Mouse (Mus musculus): ENCODE results near the gene Nr1h3. TPM values are rescaled to one million over a fixed set of nuclear protein-coding genes. Genes with fewer than 3 reads are reported as not detected.

Nr1h3 gene
- polyA plus RNA-seq, 1 experiment from 2014 or later, result 2.6 TPM

GRCm38 (mm10) chr2:91194624-91195332 lies 7.9 kb downstream of the Nr1h3 start:
- Histone ChIP-seq H3K27ac (replicated peaks; ENCODE audit: low read depth, low read length) (no peak overlapping the region), H3K4me1 (ENCODE audit: control insufficient read depth, insufficient read depth, low read length) (peaks cover 6% of the 10 kb centered on the region), H3K9me3 (ENCODE audit: control insufficient read depth, low read length) (no peaks in the 10 kb centered on the region), H3K4me2 (ENCODE audit: low read length) (peak overlapping the region; percentile 53), H3K4me3 (replicated peaks; ENCODE audit: low read depth, low read length) (0 out of 2 replicates have a peak overlapping the region, but pooled peaks have one; percentile 17), H3K9ac (replicated peaks; ENCODE audit: low read length) (peak overlapping the region; percentile 34), H3K36me3 (ENCODE audit: control insufficient read depth, insufficient read depth, low read length) (no peaks in the 10 kb centered on the region), H3K27me3 (ENCODE audit: control insufficient read depth, insufficient read depth, low read length) (no peaks in the 10 kb centered on the region)
- peak; percentile 76 for DNase-seq
- under 1% methylated on average over 27 of the region's 27 CpGs for WGBS
- ATAC-seq (ENCODE audit: low FRiP score, low TSS enrichment), result peak; percentile 78

GRCm38 (mm10) chr2:91190501-91190900 lies 12.1 kb downstream of the Nr1h3 start:
- H3K4me2 ChIP-seq (ENCODE audit: low read length), result no peak overlapping the region
- WGBS, result 92% methylated on average over 16 of the region's 16 CpGs
- ATAC-seq (ENCODE audit: low FRiP score, low TSS enrichment) (no peak), DNase-seq (no peak)
- H3K27ac ChIP-seq (replicated peaks; ENCODE audit: low read depth, low read length), result no peak overlapping the region
- no peaks in the 10 kb centered on the region for H3K9me3 ChIP-seq (ENCODE audit: control insufficient read depth, low read length)
- no peaks in the 10 kb centered on the region for H3K36me3 ChIP-seq (ENCODE audit: control insufficient read depth, insufficient read depth, low read length)
- no peak overlapping the region for H3K4me3 ChIP-seq (replicated peaks; ENCODE audit: low read depth, low read length)
- peaks cover 6% of the 10 kb centered on the region for H3K4me1 ChIP-seq (ENCODE audit: control insufficient read depth, insufficient read depth, low read length)
- H3K9ac ChIP-seq (replicated peaks; ENCODE audit: low read length), result no peak overlapping the region
- H3K27me3 ChIP-seq (ENCODE audit: control insufficient read depth, insufficient read depth, low read length), result no peaks in the 10 kb centered on the region

GRCm38 (mm10) chr2:91187431-91187830 lies 15.2 kb downstream of the Nr1h3 start:
- Histone ChIP-seq H3K9ac (replicated peaks; ENCODE audit: low read length) (no peak overlapping the region), H3K9me3 (ENCODE audit: control insufficient read depth, low read length) (no peaks in the 10 kb centered on the region), H3K36me3 (ENCODE audit: control insufficient read depth, insufficient read depth, low read length) (no peaks in the 10 kb centered on the region), H3K4me1 (ENCODE audit: control insufficient read depth, insufficient read depth, low read length) (no peaks in the 10 kb centered on the region), H3K27ac (replicated peaks; ENCODE audit: low read depth, low read length) (no peak overlapping the region), H3K4me3 (replicated peaks; ENCODE audit: low read depth, low read length) (no peak overlapping the region), H3K4me2 (ENCODE audit: low read length) (no peak overlapping the region), H3K27me3 (ENCODE audit: control insufficient read depth, insufficient read depth, low read length) (no peaks in the 10 kb centered on the region)
- 84% methylated on average over 4 of the region's 4 CpGs for WGBS
- no peak for DNase-seq
- no peak for ATAC-seq (ENCODE audit: low FRiP score, low TSS enrichment)

DNA sequence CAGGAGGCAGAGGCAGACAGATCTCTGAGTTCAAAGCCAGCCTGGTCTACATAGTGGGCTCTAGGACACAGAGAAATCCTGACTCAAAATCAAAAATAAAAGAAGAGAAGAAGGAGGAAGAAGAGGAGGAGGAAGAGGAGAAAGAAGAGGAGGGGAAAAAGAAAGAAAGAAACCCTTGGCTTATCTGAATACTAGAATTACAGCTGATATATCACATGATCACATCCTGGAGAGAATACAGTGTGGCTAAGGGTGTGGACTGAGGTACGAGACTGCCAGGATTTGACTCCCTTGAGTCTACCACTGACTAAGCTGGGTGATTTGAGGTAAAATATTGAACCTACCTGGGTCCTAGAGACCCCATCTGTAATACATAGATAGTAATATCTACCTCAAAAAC lies 16.4 kb downstream of the Nr1h3 start:
- Histone ChIP-seq H3K9ac (replicated peaks; ENCODE audit: low read length) (no peak overlapping the region), H3K4me2 (ENCODE audit: low read length) (no peak overlapping the region), H3K9me3 (ENCODE audit: control insufficient read depth, low read length) (no peaks in the 10 kb centered on the region), H3K4me1 (ENCODE audit: control insufficient read depth, insufficient read depth, low read length) (peaks cover 8% of the 10 kb centered on the region), H3K27ac (replicated peaks; ENCODE audit: low read depth, low read length) (no peak overlapping the region), H3K36me3 (ENCODE audit: control insufficient read depth, insufficient read depth, low read length) (no peaks in the 10 kb centered on the region), H3K27me3 (ENCODE audit: control insufficient read depth, insufficient read depth, low read length) (no peaks in the 10 kb centered on the region), H3K4me3 (replicated peaks; ENCODE audit: low read depth, low read length) (no peak overlapping the region)
- ATAC-seq (ENCODE audit: low FRiP score, low TSS enrichment) (no peak), DNase-seq (no peak)
- 86% methylated on average over 1 of the region's 1 CpGs for WGBS

DNA sequence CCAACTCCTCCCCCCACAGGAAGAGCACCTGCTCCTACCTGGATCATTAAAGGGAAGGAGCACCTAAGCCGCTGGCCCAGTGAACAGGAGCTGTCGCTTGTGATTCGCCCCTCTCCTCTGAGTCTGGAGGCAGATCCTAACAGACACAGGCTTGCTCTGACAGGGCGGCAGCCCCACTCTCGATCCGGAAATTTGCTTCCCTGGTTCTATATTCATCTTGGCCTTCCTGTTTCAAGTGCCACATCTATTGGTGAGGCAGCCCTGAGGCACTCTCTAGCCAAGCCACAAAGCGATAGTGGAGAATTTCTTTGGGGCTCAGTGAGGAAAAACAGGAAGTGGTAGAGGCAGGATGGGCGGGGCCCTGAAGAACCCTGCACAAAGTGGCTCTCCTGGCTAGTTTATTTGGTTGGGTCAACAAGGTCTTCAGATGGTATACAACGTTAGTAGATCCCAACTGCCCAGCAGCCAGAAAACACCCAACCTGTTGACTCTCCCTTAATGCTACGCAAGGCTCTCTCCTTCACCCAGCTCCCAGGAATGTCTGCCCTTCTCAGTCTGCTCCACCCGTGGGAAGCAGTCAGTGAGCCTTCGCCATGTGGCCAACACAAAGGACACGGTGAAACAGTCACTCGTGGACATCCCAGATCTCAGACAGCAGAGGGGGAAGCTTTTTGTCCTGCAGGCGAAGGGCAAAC lies 18.8 kb downstream of the Nr1h3 start, which contains the start of gene Madd:
TSS of gene Madd (minus strand) at position 127 of the 695 bp plus-strand sequence.
- Histone ChIP-seq H3K27ac (replicated peaks; ENCODE audit: low read depth, low read length) (peak within 1 kb of the TSS; percentile 93), H3K4me2 (ENCODE audit: low read length) (peak within 1 kb of the TSS; percentile 74), H3K4me1 (ENCODE audit: control insufficient read depth, insufficient read depth, low read length) (peaks cover 23% of the 10 kb centered on the region), H3K4me3 (replicated peaks; ENCODE audit: low read depth, low read length) (peak within 1 kb of the TSS; percentile 87), H3K9ac (replicated peaks; ENCODE audit: low read length) (peak within 1 kb of the TSS; percentile 84), H3K9me3 (ENCODE audit: control insufficient read depth, low read length) (no peaks in the 10 kb centered on the region), H3K27me3 (ENCODE audit: control insufficient read depth, insufficient read depth, low read length) (no peaks in the 10 kb centered on the region), H3K36me3 (ENCODE audit: control insufficient read depth, insufficient read depth, low read length) (peaks cover 4% of the 10 kb centered on the region; the same call in 1 of the 2 replicates)
- DNase-seq (no peak), ATAC-seq (ENCODE audit: low FRiP score, low TSS enrichment) (peak; percentile 12; the same call in 1 of the 2 replicates)
- WGBS, result 71% methylated on average over 15 of the region's 15 CpGs

GRCm38 (mm10) chr2:91183148-91183513 lies 19.5 kb downstream of the Nr1h3 start:
- Histone ChIP-seq H3K4me3 (replicated peaks; ENCODE audit: low read depth, low read length) (peak overlapping the region; percentile 87), H3K27ac (replicated peaks; ENCODE audit: low read depth, low read length) (peak overlapping the region; percentile 93), H3K36me3 (ENCODE audit: control insufficient read depth, insufficient read depth, low read length) (peaks cover 9% of the 10 kb centered on the region), H3K27me3 (ENCODE audit: control insufficient read depth, insufficient read depth, low read length) (no peaks in the 10 kb centered on the region), H3K9ac (replicated peaks; ENCODE audit: low read length) (peak overlapping the region; percentile 84), H3K4me2 (ENCODE audit: low read length) (peak overlapping the region; percentile 74), H3K9me3 (ENCODE audit: control insufficient read depth, low read length) (no peaks in the 10 kb centered on the region), H3K4me1 (ENCODE audit: control insufficient read depth, insufficient read depth, low read length) (peaks cover 23% of the 10 kb centered on the region)
- WGBS, result 1% methylated on average over 9 of the region's 9 CpGs
- ATAC-seq (ENCODE audit: low FRiP score, low TSS enrichment), result peak; percentile 96
- peak; percentile 98 for DNase-seq

GRCm38 (mm10) chr2:91182405-91183147 lies 20.1 kb downstream of the Nr1h3 start:
- H3K36me3 ChIP-seq (ENCODE audit: control insufficient read depth, insufficient read depth, low read length), result peaks cover 14% of the 10 kb centered on the region
- H3K27ac ChIP-seq (replicated peaks; ENCODE audit: low read depth, low read length), result peak overlapping the region; percentile 93
- under 1% methylated on average over 77 of the region's 81 CpGs for WGBS
- no peaks in the 10 kb centered on the region for H3K9me3 ChIP-seq (ENCODE audit: control insufficient read depth, low read length)
- peaks cover 23% of the 10 kb centered on the region for H3K4me1 ChIP-seq (ENCODE audit: control insufficient read depth, insufficient read depth, low read length)
- DNase-seq (peak; percentile 94), ATAC-seq (ENCODE audit: low FRiP score, low TSS enrichment) (peak; percentile 95)
- peak overlapping the region; percentile 87 for H3K4me3 ChIP-seq (replicated peaks; ENCODE audit: low read depth, low read length)
- peak overlapping the region; percentile 84 for H3K9ac ChIP-seq (replicated peaks; ENCODE audit: low read length)
- no peaks in the 10 kb centered on the region for H3K27me3 ChIP-seq (ENCODE audit: control insufficient read depth, insufficient read depth, low read length)
- peak overlapping the region; percentile 74 for H3K4me2 ChIP-seq (ENCODE audit: low read length)

DNA sequence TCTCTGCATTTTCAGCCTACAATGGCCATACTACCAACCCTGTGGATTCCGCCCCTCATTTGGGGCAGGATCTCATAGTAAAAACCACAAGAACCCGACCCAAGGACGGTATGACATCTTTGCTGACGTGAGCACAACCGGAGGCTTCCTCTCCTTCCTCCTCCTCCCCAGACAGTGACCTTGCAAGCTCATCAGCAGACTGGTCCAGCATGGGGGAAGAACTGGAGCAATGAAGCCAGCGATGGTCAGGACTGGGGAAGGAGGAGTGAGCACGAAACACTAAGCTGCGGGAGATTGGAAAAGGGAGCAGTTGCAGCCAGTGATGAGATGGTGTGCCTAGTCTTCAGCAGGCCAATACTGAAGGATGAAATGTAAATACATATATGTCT lies 20.6 kb downstream of the Nr1h3 start:
- Histone ChIP-seq H3K9ac (replicated peaks; ENCODE audit: low read length) (peak overlapping the region; percentile 84), H3K4me2 (ENCODE audit: low read length) (peak overlapping the region; percentile 74), H3K36me3 (ENCODE audit: control insufficient read depth, insufficient read depth, low read length) (peaks cover 17% of the 10 kb centered on the region), H3K27me3 (ENCODE audit: control insufficient read depth, insufficient read depth, low read length) (no peaks in the 10 kb centered on the region), H3K27ac (replicated peaks; ENCODE audit: low read depth, low read length) (peak overlapping the region; percentile 93), H3K4me1 (ENCODE audit: control insufficient read depth, insufficient read depth, low read length) (peaks cover 23% of the 10 kb centered on the region), H3K9me3 (ENCODE audit: control insufficient read depth, low read length) (no peaks in the 10 kb centered on the region), H3K4me3 (replicated peaks; ENCODE audit: low read depth, low read length) (peak overlapping the region; percentile 87)
- ATAC-seq (ENCODE audit: low FRiP score, low TSS enrichment) (no peak), DNase-seq (peak; percentile 31)
- 9% methylated on average over 8 of the region's 8 CpGs for WGBS

Measured in midbrain, embryonic 14.5 days (tissue).